Mouse (Mus musculus) bone marrow, adult 2 months (tissue): Measurements from ENCODE around the gene Wdr26.

ENCODE experiments used
- CTCF ChIP-seq: fragments of 200-500 bp; IDR thresholded peaks from 2 replicates; pipeline ENCODE4 v1.5.1; 2011; ENCODE audit warnings: low read length, control low read depth; ENCODE audit not compliant: control insufficient read depth, insufficient read depth
- POLR2A ChIP-seq: fragments of 200-500 bp; IDR thresholded peaks from 2 replicates; pipeline ENCODE4 v1.6.1; 2011; ENCODE audit warnings: low read depth, mild to moderate bottlenecking, control low read depth, low read length, borderline replicate concordance; ENCODE audit not compliant: control insufficient read depth

GRCm38 (mm10) chr1:181225281-181225680, 13.5 kb upstream of the Wdr26 start:
- TF ChIP-seq CTCF (no peak), POLR2A (no peak)
